Mouse (Mus musculus): ENCODE results near the gene Ccl19.
"Not testable (repeated sequence)": the region's sequence is repeated elsewhere in the genome, so short reads cannot be mapped to it uniquely, and the experiment has no call there.

Ccl19 gene

DNA sequence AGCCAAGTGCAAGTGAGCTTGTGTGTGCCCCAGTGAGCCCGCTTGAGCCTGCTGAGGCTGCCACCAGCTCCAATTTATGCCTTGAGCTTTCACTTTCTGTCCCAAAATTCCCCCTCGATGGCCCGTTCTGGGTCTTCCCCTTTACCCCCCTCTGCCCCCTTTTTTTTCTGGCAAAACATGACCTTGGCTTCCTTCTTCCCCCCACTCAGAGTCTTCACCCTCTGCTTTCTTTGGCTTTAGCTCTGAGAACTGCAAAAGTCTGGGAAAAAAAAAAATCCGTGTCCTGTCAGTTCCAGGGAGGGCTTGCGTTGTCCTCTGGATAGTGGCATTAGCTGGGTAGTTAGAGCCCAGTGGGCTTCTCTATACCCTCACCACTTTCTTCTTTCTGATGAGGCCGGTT, at the start of gene Ccl19:
TSS of gene Ccl19 (minus strand) at position 101 of the 400 bp plus-strand sequence.
- not testable (repeated sequence) for DNase-seq

DNA sequence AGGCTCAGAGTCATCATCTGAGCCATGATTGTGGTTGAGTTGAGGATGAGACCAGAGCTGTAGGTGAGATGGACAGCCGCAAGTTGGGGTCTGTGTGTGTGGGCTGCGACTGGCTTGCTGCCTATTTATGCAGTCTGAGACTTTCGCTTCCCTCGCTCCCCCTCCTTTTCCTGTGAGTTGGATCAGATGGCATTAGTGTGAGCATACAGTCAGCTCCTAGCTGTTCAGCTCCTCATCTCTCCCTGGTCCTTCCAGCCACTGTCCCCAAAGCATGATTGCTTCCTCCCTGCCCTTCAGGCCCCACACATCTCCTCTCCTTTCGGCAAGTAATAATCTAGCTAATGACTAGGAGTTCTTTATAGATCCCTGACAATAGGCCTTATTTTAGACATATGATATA, 17.5 kb upstream of the Ccl19 start, which contains the start of gene Ccl21a:
TSS of gene Ccl21a (minus strand) at position 101 of the 400 bp plus-strand sequence.
- DNase-seq, result not testable (repeated sequence)

DNA sequence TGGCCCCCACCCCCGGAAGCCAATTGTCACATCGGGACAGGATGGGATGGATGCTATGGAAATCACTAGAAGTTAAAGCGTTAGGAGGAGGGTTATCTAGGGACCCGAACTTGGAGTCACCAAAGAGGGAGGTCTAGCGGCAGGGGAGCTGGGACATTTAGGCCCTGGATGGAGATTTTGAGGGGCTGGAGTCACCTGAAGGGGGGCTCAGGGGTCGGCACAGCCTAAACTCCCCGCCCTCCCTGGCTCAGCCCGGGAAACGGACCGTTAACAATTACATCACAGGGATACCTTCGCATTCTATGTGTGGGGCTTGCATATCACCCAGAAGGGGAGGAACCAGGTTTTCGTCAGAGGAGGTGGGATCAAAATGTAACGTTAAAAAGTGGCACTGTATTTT, 21.1 kb downstream of the Ccl19 start, which contains the start of gene 4930578G10Rik:
TSS of gene 4930578G10Rik (plus strand) at position 301 of the 400 bp plus-strand sequence.
- DNase-seq, result not testable (repeated sequence)
